Mouse (Mus musculus): ENCODE data around the gene Cyth1. TPM values are rescaled to one million over a fixed set of nuclear protein-coding genes. Genes with fewer than 3 reads are reported as not detected.
A peak's percentile ranks its signal among the peaks of the same experiment; 100 is the strongest.

The Cyth1 gene
- polyA plus RNA-seq, 1 experiment from 2014 or later: 12.2 TPM

GRCm38 (mm10) chr11:118222351-118222885 lies 26.0 kb downstream of the Cyth1 start:
- H3K27me3 ChIP-seq (ENCODE audit: control insufficient read depth, insufficient read depth, low read length): no peaks in the 10 kb centered on the region
- no peak overlapping the region for H3K27ac ChIP-seq (ENCODE audit: low read length)
- peaks cover 4% of the 10 kb centered on the region; the same call in 1 of the 2 replicates for H3K4me1 ChIP-seq (ENCODE audit: control insufficient read depth, insufficient read depth, low read length)
- no peaks in the 10 kb centered on the region for H3K36me3 ChIP-seq (ENCODE audit: control insufficient read depth, insufficient read depth, low read length)
- WGBS: 55% methylated on average over 6 of the region's 6 CpGs
- no peak for ATAC-seq (ENCODE audit: insufficient read depth, low FRiP score)
- H3K4me2 ChIP-seq (ENCODE audit: low read depth, low read length): no peak overlapping the region
- no peaks in the 10 kb centered on the region for H3K9me3 ChIP-seq (replicated peaks; ENCODE audit: control insufficient read depth, low read length)
- no peak overlapping the region for H3K9ac ChIP-seq (ENCODE audit: low read length)
- no peak overlapping the region for H3K4me3 ChIP-seq (replicated peaks; ENCODE audit: low read length)

GRCm38 (mm10) chr11:118220561-118221262 lies 27.7 kb downstream of the Cyth1 start:
- Histone ChIP-seq H3K9ac (ENCODE audit: low read length) (no peak overlapping the region), H3K9me3 (replicated peaks; ENCODE audit: control insufficient read depth, low read length) (no peaks in the 10 kb centered on the region), H3K27ac (ENCODE audit: low read length) (no peak overlapping the region), H3K27me3 (ENCODE audit: control insufficient read depth, insufficient read depth, low read length) (no peaks in the 10 kb centered on the region), H3K4me1 (ENCODE audit: control insufficient read depth, insufficient read depth, low read length) (peaks cover 9% of the 10 kb centered on the region), H3K4me2 (ENCODE audit: low read depth, low read length) (no peak overlapping the region), H3K4me3 (replicated peaks; ENCODE audit: low read length) (no peak overlapping the region), H3K36me3 (ENCODE audit: control insufficient read depth, insufficient read depth, low read length) (no peaks in the 10 kb centered on the region)
- ATAC-seq (ENCODE audit: insufficient read depth, low FRiP score): no peak
- 24% methylated on average over 7 of the region's 7 CpGs for WGBS

- H3K27ac ChIP-seq (ENCODE audit: low read length): no peak overlapping the region
- no peak overlapping the region for H3K4me2 ChIP-seq (ENCODE audit: low read depth, low read length)
- H3K27me3 ChIP-seq (ENCODE audit: control insufficient read depth, insufficient read depth, low read length): no peaks in the 10 kb centered on the region
- 84% methylated on average over 4 of the region's 4 CpGs for WGBS
- no peaks in the 10 kb centered on the region for H3K36me3 ChIP-seq (ENCODE audit: control insufficient read depth, insufficient read depth, low read length)
- H3K4me3 ChIP-seq (replicated peaks; ENCODE audit: low read length): no peak overlapping the region
- H3K9ac ChIP-seq (ENCODE audit: low read length): no peak overlapping the region
- peaks cover 13% of the 10 kb centered on the region for H3K4me1 ChIP-seq (ENCODE audit: control insufficient read depth, insufficient read depth, low read length)
- ATAC-seq (ENCODE audit: insufficient read depth, low FRiP score): no peak
- H3K9me3 ChIP-seq (replicated peaks; ENCODE audit: control insufficient read depth, low read length): no peaks in the 10 kb centered on the region
Observed at GRCm38 (mm10) chr11:118219066-118219465, 29.3 kb downstream of the Cyth1 start.

- no peak overlapping the region for H3K9ac ChIP-seq (ENCODE audit: low read length)
- WGBS: 69% methylated on average over 6 of the region's 6 CpGs
- no peaks in the 10 kb centered on the region for H3K9me3 ChIP-seq (replicated peaks; ENCODE audit: control insufficient read depth, low read length)
- no peak overlapping the region for H3K4me2 ChIP-seq (ENCODE audit: low read depth, low read length)
- no peak for ATAC-seq (ENCODE audit: insufficient read depth, low FRiP score)
- peak overlapping the region; percentile 82 for H3K27ac ChIP-seq (ENCODE audit: low read length)
- no peaks in the 10 kb centered on the region for H3K27me3 ChIP-seq (ENCODE audit: control insufficient read depth, insufficient read depth, low read length)
- H3K4me3 ChIP-seq (replicated peaks; ENCODE audit: low read length): no peak overlapping the region
- H3K4me1 ChIP-seq (ENCODE audit: control insufficient read depth, insufficient read depth, low read length): peaks cover 26% of the 10 kb centered on the region
- H3K36me3 ChIP-seq (ENCODE audit: control insufficient read depth, insufficient read depth, low read length): no peaks in the 10 kb centered on the region
Observed at GRCm38 (mm10) chr11:118216468-118216867, 31.9 kb downstream of the Cyth1 start.

GRCm38 (mm10) chr11:118215928-118216458 lies 32.4 kb downstream of the Cyth1 start:
- peak; percentile 51; the same call in 1 of the 2 replicates for ATAC-seq (ENCODE audit: insufficient read depth, low FRiP score)
- 48% methylated on average over 5 of the region's 5 CpGs for WGBS

GRCm38 (mm10) chr11:118212636-118213112 lies 35.7 kb downstream of the Cyth1 start:
- WGBS: 49% methylated on average over 7 of the region's 7 CpGs
- ATAC-seq (ENCODE audit: insufficient read depth, low FRiP score): peak; percentile 59
- H3K9me3 ChIP-seq (replicated peaks; ENCODE audit: control insufficient read depth, low read length): no peaks in the 10 kb centered on the region
- H3K9ac ChIP-seq (ENCODE audit: low read length): 0 out of 2 replicates have a peak overlapping the region, but pooled peaks have one; percentile 44
- peak overlapping the region; percentile 87 for H3K27ac ChIP-seq (ENCODE audit: low read length)
- no peaks in the 10 kb centered on the region for H3K27me3 ChIP-seq (ENCODE audit: control insufficient read depth, insufficient read depth, low read length)
- 0 out of 2 replicates have a peak overlapping the region, but pooled peaks have one; percentile 8 for H3K4me3 ChIP-seq (replicated peaks; ENCODE audit: low read length)
- H3K4me2 ChIP-seq (ENCODE audit: low read depth, low read length): peak overlapping the region; percentile 27; the same call in 1 of the 2 replicates
- peaks cover 55% of the 10 kb centered on the region for H3K4me1 ChIP-seq (ENCODE audit: control insufficient read depth, insufficient read depth, low read length)
- H3K36me3 ChIP-seq (ENCODE audit: control insufficient read depth, insufficient read depth, low read length): no peaks in the 10 kb centered on the region

More at GRCm38 (mm10) chr11:118215928-118216458, 32.4 kb downstream of the Cyth1 start:
- peaks cover 30% of the 10 kb centered on the region for H3K4me1 ChIP-seq (ENCODE audit: control insufficient read depth, insufficient read depth, low read length)
- H3K4me2 ChIP-seq (ENCODE audit: low read depth, low read length): no peak overlapping the region
- H3K9ac ChIP-seq (ENCODE audit: low read length): peak overlapping the region; percentile 13; the same call in 1 of the 2 replicates
- H3K27me3 ChIP-seq (ENCODE audit: control insufficient read depth, insufficient read depth, low read length): no peaks in the 10 kb centered on the region
- H3K27ac ChIP-seq (ENCODE audit: low read length): peak overlapping the region; percentile 82
- no peak overlapping the region for H3K4me3 ChIP-seq (replicated peaks; ENCODE audit: low read length)
- H3K9me3 ChIP-seq (replicated peaks; ENCODE audit: control insufficient read depth, low read length): no peaks in the 10 kb centered on the region
- H3K36me3 ChIP-seq (ENCODE audit: control insufficient read depth, insufficient read depth, low read length): no peaks in the 10 kb centered on the region

GRCm38 (mm10) chr11:118211749-118212635 lies 36.4 kb downstream of the Cyth1 start:
- Histone ChIP-seq H3K4me2 (ENCODE audit: low read depth, low read length) (peak overlapping the region; percentile 27; the same call in 1 of the 2 replicates), H3K4me3 (replicated peaks; ENCODE audit: low read length) (0 out of 2 replicates have a peak overlapping the region, but pooled peaks have one; percentile 8), H3K27ac (ENCODE audit: low read length) (peak overlapping the region; percentile 87), H3K27me3 (ENCODE audit: control insufficient read depth, insufficient read depth, low read length) (no peaks in the 10 kb centered on the region), H3K9ac (ENCODE audit: low read length) (peak overlapping the region; percentile 44; the same call in 1 of the 2 replicates), H3K36me3 (ENCODE audit: control insufficient read depth, insufficient read depth, low read length) (no peaks in the 10 kb centered on the region), H3K4me1 (ENCODE audit: control insufficient read depth, insufficient read depth, low read length) (peaks cover 59% of the 10 kb centered on the region), H3K9me3 (replicated peaks; ENCODE audit: control insufficient read depth, low read length) (no peaks in the 10 kb centered on the region)
- peak; percentile 63 for ATAC-seq (ENCODE audit: insufficient read depth, low FRiP score)
- 46% methylated on average over 10 of the region's 10 CpGs for WGBS

GRCm38 (mm10) chr11:118210962-118211361 lies 37.4 kb downstream of the Cyth1 start:
- WGBS: 69% methylated on average over 5 of the region's 5 CpGs
- Histone ChIP-seq H3K27me3 (ENCODE audit: control insufficient read depth, insufficient read depth, low read length) (no peaks in the 10 kb centered on the region), H3K4me3 (replicated peaks; ENCODE audit: low read length) (no peak overlapping the region), H3K4me1 (ENCODE audit: control insufficient read depth, insufficient read depth, low read length) (peaks cover 55% of the 10 kb centered on the region), H3K4me2 (ENCODE audit: low read depth, low read length) (no peak overlapping the region), H3K27ac (ENCODE audit: low read length) (peak overlapping the region; percentile 87; the same call in 1 of the 2 replicates), H3K9me3 (replicated peaks; ENCODE audit: control insufficient read depth, low read length) (no peaks in the 10 kb centered on the region), H3K36me3 (ENCODE audit: control insufficient read depth, insufficient read depth, low read length) (no peaks in the 10 kb centered on the region), H3K9ac (ENCODE audit: low read length) (0 out of 2 replicates have a peak overlapping the region, but pooled peaks have one; percentile 13)
- ATAC-seq (ENCODE audit: insufficient read depth, low FRiP score): no peak
